Mouse (Mus musculus): ENCODE measurements around the gene Adgrg6.

DNA sequence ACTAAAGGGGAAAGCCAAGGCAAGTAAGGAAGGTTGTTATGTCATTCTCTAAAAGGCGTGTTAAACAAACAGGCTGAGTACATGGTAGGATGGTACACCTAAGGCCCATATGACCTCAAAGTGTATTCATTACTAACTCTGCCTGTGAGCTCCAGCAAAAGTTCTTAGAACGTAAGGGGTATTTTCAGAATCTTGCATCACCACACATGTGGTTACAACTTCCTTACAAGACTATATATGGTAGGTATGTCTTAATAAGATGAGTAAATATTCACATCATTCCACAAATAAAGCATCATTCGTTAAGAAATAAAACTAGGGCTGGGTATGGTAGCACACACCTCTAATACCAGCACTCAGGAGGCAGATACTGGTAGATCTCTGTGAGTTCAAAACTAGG lies 8.4 kb downstream of the Adgrg6 start:
- TF ChIP-seq GATA1 (IDR thresholded peaks at IDR 0.05; ENCODE audit: borderline replicate concordance, low read length) (no peak), FLI1 (IDR thresholded peaks at IDR 0.05; ENCODE audit: low read length) (no peak)

Data from megakaryocyte, embryonic 14.5 days (primary cell).